Mouse (Mus musculus) myocyte (in vitro differentiated cells): ENCODE measurements at regions not wholly inside any gene's neighbourhood (a gene's known extent, or its start where the extent isn't known, plus 50 kb on each side); places are given as distances from the start of the nearest gene placed in this dataset.

Experiments used
- H3K27me3 ChIP-seq: one replicate; pipeline ENCODE4 v1.6.1; 2011; ENCODE audit not compliant: control insufficient read depth, insufficient read depth, insufficient read length
- H3K36me3 ChIP-seq: one replicate; pipeline ENCODE4 v1.6.1; 2011; ENCODE audit not compliant: control insufficient read depth, insufficient read depth
- H3K4me2 ChIP-seq: one replicate; pipeline ENCODE4 v1.6.1; 2011; ENCODE audit warnings: low read depth, control low read depth
- H3K4me3 ChIP-seq: one replicate; pipeline ENCODE4 v1.5.1; 2011; ENCODE audit warnings: mild to moderate bottlenecking, control low read depth, moderate library complexity
- H3K79me2 ChIP-seq: one replicate; pipeline ENCODE4 v1.6.1; 2011; ENCODE audit not compliant: control insufficient read depth, insufficient read depth
- H3ac ChIP-seq: one replicate; pipeline ENCODE4 v1.6.1; 2011; ENCODE audit not compliant: control insufficient read depth, insufficient read length
- CEBPB ChIP-seq: IDR thresholded peaks from 2 replicates; pipeline ENCODE4 v1.6.1; 2011; ENCODE audit warnings: mild to moderate bottlenecking, moderate library complexity; ENCODE audit not compliant: poor library complexity, insufficient read depth, severe bottlenecking
- E2F4 ChIP-seq: IDR thresholded peaks from one replicate; pipeline ENCODE4 v1.6.1; 2011; ENCODE audit warnings: mild to moderate bottlenecking, control low read depth, moderate library complexity; ENCODE audit not compliant: insufficient read depth
- MAX ChIP-seq: IDR thresholded peaks from one replicate; pipeline ENCODE4 v1.6.1; 2011; ENCODE audit warnings: low read depth, mild to moderate bottlenecking, control low read depth
- MYOD1 ChIP-seq, 3 experiments: IDR thresholded peaks; one replicate each; pipeline ENCODE4 v1.6.1; 2011; ENCODE audit warnings: control low read depth in 2 of 3, low read depth in 2 of 3, mild to moderate bottlenecking in 2 of 3, moderate library complexity in 1 of 3; ENCODE audit not compliant: insufficient read length in 2 of 3, control insufficient read depth in 1 of 3
- MYOG ChIP-seq, 3 experiments: IDR thresholded peaks; one replicate each; pipeline ENCODE4 v1.6.1; 2011; ENCODE audit warnings: control low read depth in 2 of 3, low read depth in 2 of 3, mild to moderate bottlenecking in 2 of 3; ENCODE audit not compliant: insufficient read length in 2 of 3, control insufficient read depth in 1 of 3, insufficient read depth in 1 of 3
- POLR2A ChIP-seq: IDR thresholded peaks from one replicate; pipeline ENCODE4 v1.6.1; 2011; ENCODE audit warnings: low read depth, mild to moderate bottlenecking, control low read depth, moderate library complexity; ENCODE audit not compliant: insufficient read length
- POLR2AphosphoS2 ChIP-seq: IDR thresholded peaks from one replicate; pipeline ENCODE4 v1.6.1; 2011; ENCODE audit warnings: low read depth, control low read depth; ENCODE audit not compliant: insufficient read length
- REST ChIP-seq: IDR thresholded peaks from one replicate; pipeline ENCODE4 v1.6.1; 2011; ENCODE audit warnings: mild to moderate bottlenecking, control low read depth, moderate library complexity; ENCODE audit not compliant: insufficient read depth, insufficient read length
- SRF ChIP-seq: IDR thresholded peaks from one replicate; pipeline ENCODE4 v1.6.1; 2011; ENCODE audit warnings: low read depth; ENCODE audit not compliant: control insufficient read depth, insufficient read length
- TCF12 ChIP-seq: IDR thresholded peaks from one replicate; pipeline ENCODE4 v1.6.1; 2011; ENCODE audit warnings: mild to moderate bottlenecking, control low read depth; ENCODE audit not compliant: poor library complexity, insufficient read depth, severe bottlenecking
- TCF3 ChIP-seq: IDR thresholded peaks from one replicate; pipeline ENCODE4 v1.6.1; 2011; ENCODE audit warnings: low read depth, control low read depth; ENCODE audit not compliant: insufficient read length
- USF1 ChIP-seq: IDR thresholded peaks from one replicate; pipeline ENCODE4 v1.6.1; 2011; ENCODE audit warnings: low read depth, mild to moderate bottlenecking, control low read depth, moderate library complexity

DNA sequence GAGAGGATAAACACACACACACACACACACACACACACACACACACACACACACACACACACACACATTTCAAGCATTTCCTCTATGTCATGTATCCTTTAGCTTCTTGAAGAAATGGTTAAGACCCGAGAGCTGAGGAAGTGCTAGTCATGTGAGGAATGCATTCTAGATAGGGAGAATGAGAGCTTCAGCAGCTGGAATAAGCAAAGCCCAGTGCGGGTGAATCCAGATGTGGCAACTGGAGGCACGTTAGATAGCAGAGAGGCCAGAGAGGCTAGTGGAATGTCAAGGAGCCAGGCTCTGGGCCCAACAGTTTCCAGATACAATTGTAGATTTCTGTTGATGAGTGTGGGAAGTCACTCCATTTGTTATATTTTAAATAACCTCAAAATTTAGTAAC is 234.2 kb downstream of the Gm21750 start:
- Histone ChIP-seq H3K27me3 (no peaks in the 10 kb centered on the region), H3K4me2 (no peak overlapping the region), H3ac (no peak overlapping the region), H3K36me3 (no peaks in the 10 kb centered on the region), H3K4me3 (no peak overlapping the region), H3K79me2 (no peaks in the 10 kb centered on the region)
- TF ChIP-seq MYOD1 (IDR thresholded peaks at IDR 0.05; ENCODE audit: control insufficient read depth in 1 of 3, insufficient read length in 2 of 3, low read depth in 2 of 3) (no peak), MAX (no peak), POLR2A (no peak), TCF3 (no peak), USF1 (no peak), REST (no peak), MYOG (IDR thresholded peaks at IDR 0.05; ENCODE audit: control insufficient read depth in 1 of 3, insufficient read depth in 1 of 3, insufficient read length in 2 of 3, low read depth in 2 of 3) (no peak), SRF (no peak), TCF12 (no peak), CEBPB (no peak), POLR2AphosphoS2 (no peak), E2F4 (no peak)

DNA sequence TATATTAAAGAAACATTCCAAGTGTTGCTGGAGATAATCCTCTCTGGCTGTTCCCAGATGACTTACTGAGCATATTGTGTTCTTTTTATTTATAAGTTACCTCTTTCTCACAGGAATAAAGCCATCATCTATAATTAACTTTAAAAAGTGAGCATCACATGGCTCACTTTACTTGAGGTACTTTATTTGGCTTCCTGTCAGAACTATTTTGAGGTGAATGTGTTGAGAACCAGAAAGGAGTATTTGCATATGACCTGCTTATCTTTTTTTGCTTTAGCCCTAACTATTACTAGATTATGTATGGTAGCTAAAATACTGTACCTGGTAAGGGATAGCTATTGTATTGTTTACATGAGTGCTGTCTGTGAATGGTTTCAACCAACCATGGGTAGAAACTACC is 238.1 kb downstream of the Gm21750 start:
- no peak overlapping the region for H3K4me2 ChIP-seq
- no peaks in the 10 kb centered on the region for H3K36me3 ChIP-seq
- H3K4me3 ChIP-seq, result no peak overlapping the region
- no peaks in the 10 kb centered on the region for H3K27me3 ChIP-seq
- no peak overlapping the region for H3ac ChIP-seq
- no peaks in the 10 kb centered on the region for H3K79me2 ChIP-seq
- TF ChIP-seq USF1, result no peak
- no peak for TF ChIP-seq MYOG (IDR thresholded peaks at IDR 0.05; ENCODE audit: control insufficient read depth in 1 of 3, insufficient read depth in 1 of 3, insufficient read length in 2 of 3, low read depth in 2 of 3)
- TF ChIP-seq MYOD1 (IDR thresholded peaks at IDR 0.05; ENCODE audit: control insufficient read depth in 1 of 3, insufficient read length in 2 of 3, low read depth in 2 of 3), result no peak

DNA sequence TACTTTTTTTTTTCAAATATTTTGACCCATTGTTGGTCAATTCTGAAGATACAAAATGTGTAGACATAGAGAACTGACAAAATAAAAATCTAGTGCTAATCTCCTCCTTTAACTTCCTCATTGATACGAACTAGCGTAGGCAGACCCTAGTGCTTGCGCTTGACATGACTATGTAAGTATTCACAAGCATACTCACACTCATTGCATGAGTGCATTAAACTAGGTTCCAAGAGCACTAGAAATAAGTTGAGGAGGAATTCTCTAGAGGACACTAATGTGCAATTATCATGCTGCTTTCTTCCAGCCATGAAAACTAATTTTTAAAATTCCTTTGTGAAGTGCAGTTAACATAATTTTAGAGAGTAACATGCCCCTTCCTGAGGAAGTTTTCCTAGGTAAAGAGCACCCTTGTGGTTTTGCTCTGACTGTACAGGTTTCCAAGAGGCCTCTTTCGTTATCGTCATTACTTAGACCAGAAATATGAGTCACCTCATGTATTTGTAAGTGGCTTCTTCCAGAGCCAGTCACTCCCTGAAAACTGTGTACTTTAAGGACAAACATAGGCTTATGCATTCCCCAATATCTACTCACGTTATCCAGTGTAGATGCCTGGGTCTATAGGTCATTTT is 241.2 kb downstream of the Gm21750 start:
- Histone ChIP-seq H3K27me3 (no peaks in the 10 kb centered on the region), H3K4me3 (no peak overlapping the region), H3K36me3 (no peaks in the 10 kb centered on the region), H3K79me2 (no peaks in the 10 kb centered on the region), H3K4me2 (no peak overlapping the region), H3ac (no peak overlapping the region)
- no peak for TF ChIP-seq MYOD1 (IDR thresholded peaks at IDR 0.05; ENCODE audit: control insufficient read depth in 1 of 3, insufficient read length in 2 of 3, low read depth in 2 of 3)
- TF ChIP-seq MYOG (IDR thresholded peaks at IDR 0.05; ENCODE audit: control insufficient read depth in 1 of 3, insufficient read depth in 1 of 3, insufficient read length in 2 of 3, low read depth in 2 of 3), result no peak
- TF ChIP-seq POLR2A, result no peak
- TF ChIP-seq CEBPB, result no peak
- TF ChIP-seq TCF12, result no peak
- TF ChIP-seq SRF, result no peak
- TF ChIP-seq TCF3, result no peak
- TF ChIP-seq E2F4, result no peak
- no peak for TF ChIP-seq MAX
- TF ChIP-seq USF1, result no peak
- no peak for TF ChIP-seq POLR2AphosphoS2
- TF ChIP-seq REST, result no peak

DNA sequence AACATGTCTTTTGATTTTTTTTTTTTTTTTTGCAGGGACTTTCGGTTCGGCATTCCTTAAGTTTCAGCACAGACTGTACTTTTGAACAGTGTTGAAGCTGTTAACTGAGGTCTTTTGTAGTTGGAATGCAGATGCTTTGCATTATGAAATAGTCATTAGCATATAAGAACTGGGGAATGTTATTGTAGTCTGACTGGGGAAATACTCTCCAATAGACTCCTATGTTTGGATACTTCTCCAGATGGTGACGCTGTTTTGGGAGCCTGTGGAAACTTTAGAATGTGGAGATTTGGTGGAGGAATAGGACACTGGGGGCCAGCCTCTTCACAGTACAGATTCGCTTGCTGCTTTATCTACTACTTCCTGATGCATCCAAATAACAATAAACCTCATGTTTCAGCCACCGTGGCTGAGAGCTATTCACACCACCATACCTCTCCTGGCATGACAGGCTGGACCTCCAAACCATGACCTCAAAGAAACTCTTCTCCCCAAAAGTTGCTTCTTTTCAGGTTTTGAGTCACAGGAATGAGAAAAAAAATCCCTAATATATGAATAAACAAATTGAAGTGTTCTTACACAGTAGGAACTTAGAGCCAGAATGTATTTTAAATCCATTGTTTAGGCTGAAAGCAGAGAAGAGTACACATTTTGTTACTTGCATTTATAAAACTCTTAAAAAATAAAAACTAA is 252.9 kb downstream of the Gm21750 start:
- Histone ChIP-seq H3K4me2 (no peak overlapping the region), H3K4me3 (no peak overlapping the region), H3K27me3 (no peaks in the 10 kb centered on the region), H3K79me2 (no peaks in the 10 kb centered on the region), H3ac (no peak overlapping the region), H3K36me3 (no peaks in the 10 kb centered on the region)
- TF ChIP-seq POLR2AphosphoS2 (no peak), POLR2A (no peak), USF1 (no peak)

DNA sequence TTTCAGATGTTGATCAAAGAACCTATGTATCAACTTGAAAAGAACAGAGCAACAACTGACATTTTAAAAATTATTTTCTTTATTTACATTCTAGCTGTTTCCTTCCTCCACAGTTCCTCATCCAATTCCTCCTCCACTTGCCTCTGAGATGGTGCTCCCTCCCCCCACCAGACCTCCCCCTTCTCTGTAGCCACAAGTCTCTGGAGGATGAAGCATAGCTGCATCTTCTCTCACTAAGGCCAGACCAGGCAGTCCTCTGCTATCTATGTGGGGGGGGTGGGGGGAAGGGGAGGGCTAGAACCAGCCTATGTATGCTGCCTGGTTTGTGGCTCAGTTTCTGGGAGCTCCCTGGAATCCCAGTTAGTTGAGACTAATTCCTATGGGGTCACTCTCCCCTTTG is 255.0 kb downstream of the Gm21750 start:
- Histone ChIP-seq H3K4me2 (no peak overlapping the region), H3K4me3 (no peak overlapping the region), H3K79me2 (no peaks in the 10 kb centered on the region), H3K27me3 (no peaks in the 10 kb centered on the region), H3K36me3 (no peaks in the 10 kb centered on the region), H3ac (no peak overlapping the region)
- TF ChIP-seq TCF3, result no peak
- no peak for TF ChIP-seq SRF
- no peak for TF ChIP-seq REST
- no peak for TF ChIP-seq USF1
- TF ChIP-seq MAX, result no peak
- no peak for TF ChIP-seq E2F4
- no peak for TF ChIP-seq POLR2A
- TF ChIP-seq TCF12, result no peak
- TF ChIP-seq MYOG (IDR thresholded peaks at IDR 0.05; ENCODE audit: control insufficient read depth in 1 of 3, insufficient read depth in 1 of 3, insufficient read length in 2 of 3, low read depth in 2 of 3), result no peak
- no peak for TF ChIP-seq POLR2AphosphoS2
- no peak for TF ChIP-seq CEBPB
- TF ChIP-seq MYOD1 (IDR thresholded peaks at IDR 0.05; ENCODE audit: control insufficient read depth in 1 of 3, insufficient read length in 2 of 3, low read depth in 2 of 3), result no peak
